Mouse (Mus musculus): ENCODE results near the gene Pecr. TPM values are rescaled to one million over a fixed set of nuclear protein-coding genes. Genes with fewer than 3 reads are reported as not detected.

The Pecr gene
- total and polyA plus RNA-seq, 3 experiments, result 17.6 to 24.8 (median 21.3) TPM

DNA sequence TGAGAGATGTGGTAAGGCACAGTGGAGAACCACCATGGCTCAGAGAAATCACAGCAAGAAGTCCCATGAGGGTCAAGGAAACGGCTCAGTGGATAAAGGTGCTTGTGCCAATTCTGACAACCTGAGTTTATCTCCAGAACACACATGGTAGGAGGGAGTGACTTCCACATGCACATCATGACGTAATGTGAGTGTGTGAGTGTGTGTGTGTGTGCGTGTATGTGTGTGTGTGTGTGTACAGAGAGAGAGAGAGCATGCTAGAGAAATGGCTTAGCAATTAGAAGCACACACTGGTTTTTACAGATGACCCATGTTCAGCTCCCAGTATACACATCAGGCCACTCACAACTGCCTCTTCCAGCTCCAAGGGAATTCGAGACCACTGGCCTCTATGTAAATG, 68.9 kb downstream of the Pecr start:
- Histone ChIP-seq H3K79me2 (replicated peaks; ENCODE audit: control insufficient read depth, extremely low read depth, insufficient read depth, poor library complexity, severe bottlenecking) (peaks cover 16% of the 10 kb centered on the region), H3K9ac (ENCODE audit: insufficient read depth, low read depth) (no peak overlapping the region), H3K4me2 (ENCODE audit: insufficient read depth, low read depth, poor library complexity, severe bottlenecking) (0 out of 2 replicates have a peak overlapping the region, but pooled peaks have one; percentile 17), H3K4me3 (replicated peaks in 1 of 3; ENCODE audit: low read depth in 2 of 3, low read length in 2 of 3, poor library complexity in 1 of 3) (no peak overlapping the region), H3K9me3 (replicated peaks; ENCODE audit: low read length) (no peaks in the 10 kb centered on the region), H3K27me3 (replicated peaks) (no peaks in the 10 kb centered on the region), H3K27ac (ENCODE audit: insufficient read depth, low read depth) (peak overlapping the region; percentile 81), H3K36me3 (replicated peaks in 1 of 2; ENCODE audit: control insufficient read depth in 1 of 2, insufficient read depth in 1 of 2, low read length in 1 of 2) (peaks cover 0 to 2% of the 10 kb centered on the region in 2 experiments), H3K4me1 (ENCODE audit: control insufficient read depth in 1 of 2, insufficient read depth in 2 of 2) (peaks cover 14 to 55% of the 10 kb centered on the region in 2 experiments)
- DNase-seq (ENCODE audit: extremely low read depth), result no peak
- TF ChIP-seq ELF1 (IDR thresholded peaks at IDR 0.05; ENCODE audit: low read depth, low read length) (no peak), SIN3A (IDR thresholded peaks at IDR 0.05; ENCODE audit: low read length) (no peak), POLR2A (IDR thresholded peaks at IDR 0.05; ENCODE audit: low read depth, low read length) (no peak), IRF4 (IDR thresholded peaks at IDR 0.05; ENCODE audit: low read depth, low read length) (no peak), MYC (IDR thresholded peaks at IDR 0.05; ENCODE audit: low read depth, low read length) (peak; percentile 75; the same call in 1 of the 2 replicates), BHLHE40 (IDR thresholded peaks at IDR 0.05; ENCODE audit: low read depth, low read length) (peak; percentile 61; the same call in 1 of the 2 replicates), RCOR1 (conservative IDR thresholded peaks at IDR 0.05; ENCODE audit: low read depth, low read length) (no peak), KAT2A (IDR thresholded peaks at IDR 0.05; ENCODE audit: insufficient replicate concordance, low read length) (no peak), MAZ (IDR thresholded peaks at IDR 0.05; ENCODE audit: low read depth, low read length) (no peak), TBP (conservative IDR thresholded peaks at IDR 0.05; ENCODE audit: low read depth, low read length) (no peak), NELFE (IDR thresholded peaks at IDR 0.05; ENCODE audit: low read depth, low read length) (no peak), MAX (IDR thresholded peaks at IDR 0.05; ENCODE audit: low read length) (peak; percentile 46; the same call in 1 of the 2 replicates), POLR2AphosphoS2 (IDR thresholded peaks at IDR 0.05; ENCODE audit: low read depth, low read length) (no peak), PAX5 (IDR thresholded peaks at IDR 0.05; ENCODE audit: low read length) (no peak), CHD1 (IDR thresholded peaks at IDR 0.05; ENCODE audit: low read depth, low read length) (no peak), MXI1 (IDR thresholded peaks at IDR 0.05; ENCODE audit: low read depth, low read length) (peak; percentile 25; the same call in 1 of the 2 replicates), CTCF (conservative IDR thresholded peaks at IDR 0.05 in 1 of 2, IDR thresholded peaks at IDR 0.05 in 1 of 2; ENCODE audit: low read depth in 2 of 2, low read length in 2 of 2) (no peak), USF2 (conservative IDR thresholded peaks at IDR 0.05; ENCODE audit: low read depth, low read length) (no peak), SMC3 (IDR thresholded peaks at IDR 0.05; ENCODE audit: low read depth, low read length) (no peak), ZKSCAN1 (IDR thresholded peaks at IDR 0.05; ENCODE audit: borderline replicate concordance, low read depth, low read length) (no peak), TCF12 (IDR thresholded peaks at IDR 0.05; ENCODE audit: low read depth, low read length) (no peak), CHD2 (IDR thresholded peaks at IDR 0.05; ENCODE audit: low read length) (no peak), ETS1 (conservative IDR thresholded peaks at IDR 0.05; ENCODE audit: low read depth, low read length) (peak; percentile 53), JUN (IDR thresholded peaks at IDR 0.05; ENCODE audit: insufficient read depth, low read depth, low read length) (no peak), MAFK (IDR thresholded peaks at IDR 0.05; ENCODE audit: insufficient replicate concordance, low read length) (no peak), HCFC1 (IDR thresholded peaks at IDR 0.05; ENCODE audit: low read depth, low read length) (no peak), EP300 (IDR thresholded peaks at IDR 0.05; ENCODE audit: low read length) (no peak), ZMIZ1 (IDR thresholded peaks at IDR 0.05; ENCODE audit: low read depth, low read length) (no peak), RAD21 (IDR thresholded peaks at IDR 0.05; ENCODE audit: low read depth, low read length) (no peak), ZNF384 (IDR thresholded peaks at IDR 0.05; ENCODE audit: low read depth, low read length) (no peak), NRF1 (IDR thresholded peaks at IDR 0.05; ENCODE audit: low read depth, low read length) (no peak), E2F4 (IDR thresholded peaks at IDR 0.05; ENCODE audit: insufficient replicate concordance, low read depth, low read length) (no peak)
- in situ Hi-C loops (cut with MboI; ENCODE audit: low pct_ligation_motif_present, low pct_unique_long_range_greater_than_20kb, low sequenced_read_pairs) (no loop called here), dilution Hi-C loops (cut with MboI; ENCODE audit: extremely low pct_ligation_motif_present, extremely low pct_unique_long_range_greater_than_20kb, low sequenced_read_pairs) (no loop called here)

Measured in CH12.LX (cell line).